Mouse (Mus musculus) heart, postnatal 0 days (tissue): ENCODE measurements around the gene Vamp5. TPM values are rescaled to one million over a fixed set of nuclear protein-coding genes. Genes with fewer than 3 reads are reported as not detected.

Experiments used
- ATAC-seq: fragments of 200-750 bp; cut with Nextera tagmentation; 2 replicates; pipeline ENCODE4 v1.8.0; 2017; ENCODE audit warnings: low read depth, moderate number of reproducible peaks, moderate library complexity; ENCODE audit not compliant: insufficient read depth
- DNase-seq: peaks from one replicate; pipeline ENCODE4 v3.0.0-alpha.2; 2016; ENCODE audit warnings: low spot score
- H3K27ac ChIP-seq: fragments of 300-500 bp; sonication (generic); 2 replicates; pipeline ENCODE4 v1.5.1; 2014; ENCODE audit warnings: low read depth, mild to moderate bottlenecking
- H3K27me3 ChIP-seq: fragments of 300-500 bp; sonication (generic); 2 replicates; pipeline ENCODE4 v1.6.1; 2014; ENCODE audit warnings: low read length, mixed read lengths; ENCODE audit not compliant: control insufficient read depth, insufficient read depth
- H3K36me3 ChIP-seq: fragments of 300-500 bp; sonication (generic); replicated peaks from 2 replicates; pipeline ENCODE4 v1.6.1; 2014; ENCODE audit warnings: low read length, mixed read lengths; ENCODE audit not compliant: control insufficient read depth, insufficient read depth
- H3K4me1 ChIP-seq: fragments of 300-500 bp; sonication (generic); 2 replicates; pipeline ENCODE4 v1.6.1; 2014; ENCODE audit warnings: antibody characterized with exemption; ENCODE audit not compliant: control insufficient read depth, insufficient read depth
- H3K4me2 ChIP-seq: fragments of 300-500 bp; sonication (generic); 2 replicates; pipeline ENCODE4 v1.6.1; 2014; ENCODE audit warnings: low read depth, mild to moderate bottlenecking, low read length, moderate library complexity
- H3K4me3 ChIP-seq: fragments of 300-500 bp; sonication (generic); 2 replicates; pipeline ENCODE4 v1.5.1; 2014; ENCODE audit warnings: low read depth, low read length
- H3K9ac ChIP-seq: fragments of 300-500 bp; sonication (generic); replicated peaks from 2 replicates; pipeline ENCODE4 v1.6.1; 2014; ENCODE audit warnings: low read depth, low read length, mixed read lengths
- H3K9me3 ChIP-seq: fragments of 300-500 bp; sonication (generic); replicated peaks from 2 replicates; pipeline ENCODE4 v1.6.1; 2016; ENCODE audit warnings: low read length; ENCODE audit not compliant: control insufficient read depth
- CTCF ChIP-seq: IDR thresholded peaks from 2 replicates; pipeline ENCODE4 v1.5.1; 2016; ENCODE audit warnings: antibody characterized with exemption, control low read depth, low read depth
- EP300 ChIP-seq: IDR thresholded peaks from 2 replicates; pipeline ENCODE4 v1.6.1; 2016; ENCODE audit warnings: antibody characterized with exemption, low read depth
- WGBS: fragments of 180-500 bp; shearing (Covaris S2); extraction: QIAGEN DNeasy Blood & Tissue Kit; methylation state at CpG from one replicate; pipeline ENCODE4 v1.1.7; 2014; 5-methylcytosine and 5-hydroxymethylcytosine counted together
- polyA plus RNA-seq: library from polyadenylated mRNA; unstranded; fragments of >200 nt; fragmentation: Nextera tagmentation; extraction: Ambion mirVana; gene quantifications from 2 replicates; pipeline ENCODE4 v1.2.1, GENCODE M21; 2015
- total RNA-seq: library from RNA; depleted of rRNA; stranded (reverse); fragments of >200 nt; gene quantifications from 2 replicates; pipeline ENCODE4 v1.2.3, GENCODE M21; 2014; ENCODE audit warnings: low replicate concordance

The Vamp5 gene
- total and polyA plus RNA-seq, 2 experiments from 2014 or later: 19.5 to 49.0 TPM

- 0 out of 2 replicates have a peak, but pooled peaks cover 5% of the 10 kb centered on the region for H3K36me3 ChIP-seq
- 65% methylated on average over 15 of the region's 15 CpGs for WGBS
- peaks cover 39% of the 10 kb centered on the region for H3K4me1 ChIP-seq
- H3K27ac ChIP-seq: no peak overlapping the region
- no peaks in the 10 kb centered on the region for H3K9me3 ChIP-seq
- TF ChIP-seq CTCF (no peak), EP300 (no peak)
- H3K9ac ChIP-seq: no peak overlapping the region
- ATAC-seq: no peak
- no peaks in the 10 kb centered on the region for H3K27me3 ChIP-seq
- no peak overlapping the region for H3K4me3 ChIP-seq
- no peak for DNase-seq
- no peak overlapping the region for H3K4me2 ChIP-seq
Measured at GRCm38 (mm10) chr6:72374820-72375563, 5.3 kb downstream of the Vamp5 start.

- WGBS: 49% methylated on average over 7 of the region's 7 CpGs
- Histone ChIP-seq H3K4me3 (no peak overlapping the region), H3K4me2 (no peak overlapping the region), H3K27me3 (no peaks in the 10 kb centered on the region), H3K4me1 (peaks cover 31% of the 10 kb centered on the region), H3K9me3 (no peaks in the 10 kb centered on the region), H3K9ac (no peak overlapping the region), H3K36me3 (0 out of 2 replicates have a peak, but pooled peaks cover 7% of the 10 kb centered on the region), H3K27ac (peak overlapping the region; percentile 1; the same call in 1 of the 2 replicates)
- ATAC-seq (no peak), DNase-seq (peak; percentile 50)
- TF ChIP-seq EP300: no peak
- TF ChIP-seq CTCF: no peak
Measured at GRCm38 (mm10) chr6:72374206-72374605, 6.1 kb downstream of the Vamp5 start.

GRCm38 (mm10) chr6:72373184-72373583 is 7.1 kb downstream of the Vamp5 start:
- WGBS: 59% methylated on average over 4 of the region's 4 CpGs
- no peak for DNase-seq
- H3K9ac ChIP-seq: no peak overlapping the region
- no peak overlapping the region for H3K4me2 ChIP-seq
- H3K4me3 ChIP-seq: no peak overlapping the region
- peaks cover 31% of the 10 kb centered on the region for H3K4me1 ChIP-seq
- H3K27me3 ChIP-seq: no peaks in the 10 kb centered on the region
- ATAC-seq: no peak
- peak overlapping the region; percentile 16 for H3K27ac ChIP-seq
- H3K36me3 ChIP-seq: 0 out of 2 replicates have a peak, but pooled peaks cover 11% of the 10 kb centered on the region
- no peaks in the 10 kb centered on the region for H3K9me3 ChIP-seq
- TF ChIP-seq EP300 (no peak), CTCF (no peak)

GRCm38 (mm10) chr6:72371571-72371970 is 8.7 kb downstream of the Vamp5 start:
- WGBS: 35% methylated on average over 1 of the region's 1 CpGs
- no peak overlapping the region for H3K4me2 ChIP-seq
- peak overlapping the region; percentile 75 for H3K27ac ChIP-seq
- H3K4me3 ChIP-seq: no peak overlapping the region
- no peaks in the 10 kb centered on the region for H3K9me3 ChIP-seq
- 0 out of 2 replicates have a peak, but pooled peaks cover 11% of the 10 kb centered on the region for H3K36me3 ChIP-seq
- no peak for DNase-seq
- H3K9ac ChIP-seq: no peak overlapping the region
- peaks cover 31% of the 10 kb centered on the region for H3K4me1 ChIP-seq
- no peak for TF ChIP-seq CTCF
- TF ChIP-seq EP300: no peak
- no peaks in the 10 kb centered on the region for H3K27me3 ChIP-seq
- ATAC-seq: no peak

- Histone ChIP-seq H3K36me3 (0 out of 2 replicates have a peak, but pooled peaks cover 10% of the 10 kb centered on the region), H3K27me3 (no peaks in the 10 kb centered on the region), H3K4me2 (no peak overlapping the region), H3K4me1 (peaks cover 31% of the 10 kb centered on the region), H3K4me3 (no peak overlapping the region), H3K9ac (no peak overlapping the region), H3K9me3 (no peaks in the 10 kb centered on the region), H3K27ac (peak overlapping the region; percentile 75)
- 41% methylated on average over 5 of the region's 5 CpGs for WGBS
- DNase-seq (peak; percentile 48), ATAC-seq (peak; percentile 58)
- TF ChIP-seq CTCF (no peak), EP300 (no peak)
Measured at GRCm38 (mm10) chr6:72371147-72371546, 9.1 kb downstream of the Vamp5 start.
